Mouse (Mus musculus) limb, embryonic 11.5 days (tissue): ENCODE results near the gene Faap100. TPM values are rescaled to one million over a fixed set of nuclear protein-coding genes. Genes with fewer than 3 reads are reported as not detected.
A peak's percentile ranks its signal among the peaks of the same experiment; 100 is the strongest.

Source experiments
- ATAC-seq: fragments of 200-750 bp; cut with Nextera tagmentation; 2 replicates; pipeline ENCODE4 v1.8.0; 2017; ENCODE audit warnings: low read depth; ENCODE audit not compliant: insufficient number of reproducible peaks, low FRiP score, low TSS enrichment
- DNase-seq: peaks from one replicate; pipeline ENCODE4 v3.0.0-alpha.2; 2015; ENCODE audit warnings: low spot score
- H3K27ac ChIP-seq: fragments of 300-500 bp; sonication (generic); replicated peaks from 2 replicates; pipeline ENCODE4 v1.5.1; 2014; ENCODE audit warnings: low read depth, mild to moderate bottlenecking, low read length
- H3K27me3 ChIP-seq: fragments of 300-500 bp; sonication (generic); 2 replicates; pipeline ENCODE4 v1.6.1; 2014; ENCODE audit warnings: mild to moderate bottlenecking, low read length, mixed read lengths; ENCODE audit not compliant: control insufficient read depth, insufficient read depth
- H3K36me3 ChIP-seq: fragments of 300-500 bp; sonication (generic); 2 replicates; pipeline ENCODE4 v1.6.1; 2014; ENCODE audit warnings: mild to moderate bottlenecking, low read length, moderate library complexity, mixed read lengths; ENCODE audit not compliant: control insufficient read depth, insufficient read depth
- H3K4me1 ChIP-seq: fragments of 300-500 bp; sonication (generic); 2 replicates; pipeline ENCODE4 v1.6.1; 2014; ENCODE audit warnings: low read length, mixed read lengths; ENCODE audit not compliant: control insufficient read depth, insufficient read depth
- H3K4me2 ChIP-seq: fragments of 300-500 bp; sonication (generic); 2 replicates; pipeline ENCODE4 v1.6.1; 2014; ENCODE audit warnings: low read depth, mild to moderate bottlenecking, moderate library complexity; ENCODE audit not compliant: severe bottlenecking
- H3K4me3 ChIP-seq: fragments of 300-500 bp; sonication (generic); 2 replicates; pipeline ENCODE4 v1.5.1; 2014; ENCODE audit warnings: low read depth, low read length
- H3K9ac ChIP-seq: fragments of 300-500 bp; sonication (generic); 2 replicates; pipeline ENCODE4 v1.6.1; 2014; ENCODE audit warnings: mild to moderate bottlenecking, low read length
- H3K9me3 ChIP-seq: fragments of 300-500 bp; sonication (generic); 2 replicates; pipeline ENCODE4 v1.6.1; 2016; ENCODE audit warnings: low read length; ENCODE audit not compliant: control insufficient read depth
- WGBS: fragments of 180-500 bp; shearing (Covaris S2); extraction: QIAGEN DNeasy Blood & Tissue Kit; methylation state at CpG from one replicate; pipeline ENCODE4 v1.1.7; 2014; 5-methylcytosine and 5-hydroxymethylcytosine counted together
- microRNA-seq: library from miRNA; unstranded; fragments of <30 nt; microRNA quantifications from one replicate; pipeline ENCODE4, GENCODE M21; 2016
- polyA plus RNA-seq: library from polyadenylated mRNA; unstranded; fragments of >200 nt; fragmentation: Nextera tagmentation; extraction: Ambion mirVana; gene quantifications from 2 replicates; pipeline ENCODE4 v1.2.1, GENCODE M21; 2014

Gene Faap100
- polyA plus RNA-seq, 1 experiment from 2014 or later = 30.4 TPM

DNA sequence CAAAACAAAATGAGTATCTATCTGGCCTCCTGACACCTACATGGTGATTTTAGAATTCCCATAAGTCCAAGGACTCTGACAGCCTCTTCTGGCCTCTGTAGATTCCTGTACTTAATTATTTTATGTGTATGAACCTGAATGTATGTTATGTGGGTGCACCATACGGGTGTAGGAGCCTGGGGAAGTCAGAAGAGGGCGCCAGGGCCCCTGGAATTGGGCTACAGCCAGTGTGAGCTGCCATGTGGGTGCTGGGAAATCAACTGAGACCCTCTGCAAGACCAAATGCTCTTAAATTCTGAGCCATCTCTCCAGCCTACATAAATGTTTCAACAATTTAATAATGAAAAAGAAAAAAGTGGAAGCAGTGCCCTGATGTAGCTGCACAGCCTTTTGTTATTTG lies 41.1 kb downstream of the Faap100 start:
- H3K36me3 ChIP-seq = no peaks in the 10 kb centered on the region
- DNase-seq (no peak), ATAC-seq (no peak)
- H3K27me3 ChIP-seq = no peaks in the 10 kb centered on the region
- H3K4me2 ChIP-seq = no peak overlapping the region
- H3K9ac ChIP-seq = no peak overlapping the region
- WGBS = 50% methylated on average over 2 of the region's 2 CpGs
- no peak overlapping the region for H3K27ac ChIP-seq
- no peaks in the 10 kb centered on the region for H3K9me3 ChIP-seq
- H3K4me3 ChIP-seq = no peak overlapping the region
- no peaks in the 10 kb centered on the region for H3K4me1 ChIP-seq

DNA sequence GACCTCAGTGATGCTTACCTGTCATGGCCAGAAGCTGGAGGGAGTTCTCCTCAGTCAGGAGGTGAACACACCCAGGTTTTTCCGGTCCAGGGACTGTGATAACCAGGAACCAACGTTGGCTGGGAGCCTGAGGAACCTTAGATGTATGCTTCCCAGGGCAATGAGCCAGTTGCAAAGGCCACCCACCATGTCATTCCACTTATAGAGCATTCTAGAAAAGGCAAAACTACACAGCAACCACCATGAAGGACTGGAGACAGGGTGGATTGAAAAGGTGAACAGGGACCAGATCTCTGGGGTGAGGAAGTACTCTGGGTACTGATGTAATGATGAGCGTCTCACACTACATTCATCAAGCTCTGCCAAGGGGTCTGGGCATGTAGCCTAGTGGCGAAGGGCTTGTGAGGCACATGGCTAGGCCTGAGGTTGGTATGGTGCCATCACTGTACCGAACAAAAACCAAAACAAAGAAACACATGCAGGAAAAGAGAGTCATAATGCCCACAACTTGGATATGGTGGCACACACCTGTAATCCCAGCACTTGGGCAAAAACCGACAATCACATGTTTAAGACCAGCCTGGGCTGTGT lies 43.0 kb downstream of the Faap100 start:
- DNase-seq = no peak
- no peak overlapping the region for H3K4me3 ChIP-seq

DNA sequence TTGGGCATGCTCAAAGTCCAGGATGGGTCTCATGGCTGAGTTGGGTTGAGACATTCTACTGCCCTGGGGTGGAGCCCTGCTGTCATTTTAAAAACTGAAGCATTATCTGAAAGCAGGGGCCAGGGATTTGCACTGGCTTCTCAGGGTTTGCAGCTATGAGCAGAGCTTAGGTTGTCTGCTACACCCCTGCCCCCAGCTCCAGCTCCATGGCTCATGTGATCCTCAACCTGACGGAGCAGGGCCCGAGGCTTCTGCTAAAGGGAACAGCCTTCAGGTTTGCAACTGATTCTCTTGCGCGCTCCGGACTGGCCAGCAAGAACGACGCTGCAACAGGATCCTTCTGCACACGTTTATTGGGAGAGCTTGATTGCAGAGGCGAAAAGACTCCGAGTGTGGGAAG lies 58.4 kb downstream of the Faap100 start:
- ATAC-seq = no peak
- H3K4me2 ChIP-seq = no peak overlapping the region
- no peaks in the 10 kb centered on the region for H3K36me3 ChIP-seq
- WGBS = 95% methylated on average over 10 of the region's 10 CpGs
- H3K9ac ChIP-seq = no peak overlapping the region
- no peak for DNase-seq
- H3K27me3 ChIP-seq = no peaks in the 10 kb centered on the region
- H3K4me3 ChIP-seq = no peak overlapping the region
- no peaks in the 10 kb centered on the region for H3K9me3 ChIP-seq
- peaks cover 11% of the 10 kb centered on the region for H3K4me1 ChIP-seq
- H3K27ac ChIP-seq = no peak overlapping the region

More for the DNA sequence above, 43.0 kb downstream of the Faap100 start:
- H3K4me2 ChIP-seq = no peak overlapping the region
- no peak overlapping the region for H3K9ac ChIP-seq
- H3K27ac ChIP-seq = no peak overlapping the region
- WGBS = 87% methylated on average over 6 of the region's 6 CpGs
- H3K4me1 ChIP-seq = no peaks in the 10 kb centered on the region
- no peaks in the 10 kb centered on the region for H3K36me3 ChIP-seq
- no peaks in the 10 kb centered on the region for H3K9me3 ChIP-seq
- no peaks in the 10 kb centered on the region for H3K27me3 ChIP-seq
- no peak for ATAC-seq

DNA sequence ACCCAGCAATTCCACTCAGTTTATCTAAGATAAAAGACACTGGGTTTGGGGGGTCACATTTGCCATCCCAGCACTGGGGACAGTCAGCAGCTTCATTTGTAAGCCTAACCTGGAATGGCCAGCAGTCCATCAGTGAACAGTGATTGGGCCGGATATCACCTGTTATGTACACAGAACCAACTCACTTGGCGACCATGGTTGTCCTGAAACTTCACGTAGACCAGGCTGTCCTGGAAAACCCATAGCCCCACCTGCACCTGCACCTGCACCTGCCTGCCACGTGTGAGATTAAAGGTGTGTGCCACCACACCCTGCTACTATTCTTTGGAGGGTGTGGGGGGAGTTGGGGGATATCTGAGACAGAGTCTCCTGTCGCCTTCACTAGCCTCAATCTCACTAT lies 59.3 kb downstream of the Faap100 start:
- Histone ChIP-seq H3K4me3 (no peak overlapping the region), H3K36me3 (no peaks in the 10 kb centered on the region), H3K27ac (no peak overlapping the region), H3K9me3 (no peaks in the 10 kb centered on the region), H3K27me3 (no peaks in the 10 kb centered on the region), H3K9ac (no peak overlapping the region), H3K4me2 (no peak overlapping the region), H3K4me1 (peaks cover 13% of the 10 kb centered on the region)
- ATAC-seq = no peak
- 89% methylated on average over 5 of the region's 5 CpGs for WGBS
- no peak for DNase-seq

Small RNA genes within 50 kb of the gene (microRNA-seq; reads per million reads assigned to microRNA genes)
- not detected for gene Gm23419
- 4.6 reads per million, percentile 8 among the genes with 10 or more reads in this experiment for gene Mir6935

Other genes starting within 250 kb of the Faap100 start
- 46.1 and 53.2 TPM in 2 replicates for gene Slc38a10, start 227.4 kb downstream of the Faap100 start, polyA plus RNA-seq
- 24.9 and 27.6 TPM in 2 replicates for gene Bahcc1, start 145.8 kb downstream of the Faap100 start, polyA plus RNA-seq
- gene Actg1, start 30.2 kb downstream of the Faap100 start, polyA plus RNA-seq = 2,996 and 3,123 TPM in 2 replicates
- 0.21 and 0.47 TPM in 2 replicates for gene Fscn2, start 17.2 kb downstream of the Faap100 start, polyA plus RNA-seq
- gene Nploc4, start 58.9 kb upstream of the Faap100 start, polyA plus RNA-seq = 47.1 and 51.1 TPM in 2 replicates
- not detected in 2 replicates for gene Tspan10, start 63.9 kb upstream of the Faap100 start, polyA plus RNA-seq
- gene Pde6g, start 74.7 kb upstream of the Faap100 start, polyA plus RNA-seq = 0.19 TPM in 1 of 2 replicates, not detected in the other
- gene Oxld1, start 79.3 kb upstream of the Faap100 start, polyA plus RNA-seq = 11.5 and 11.9 TPM in 2 replicates
- gene Ccdc137, start 79.4 kb upstream of the Faap100 start, polyA plus RNA-seq = 32.6 and 36.4 TPM in 2 replicates
- gene Arl16, start 88.8 kb upstream of the Faap100 start, polyA plus RNA-seq = 56.6 and 58.3 TPM in 2 replicates
- 166 and 177 TPM in 2 replicates for gene Mrpl12, start 105.8 kb upstream of the Faap100 start, polyA plus RNA-seq
- gene Slc25a10, start 113.1 kb upstream of the Faap100 start, polyA plus RNA-seq = 57.8 and 58.5 TPM in 2 replicates
- gene Gcgr, start 151.9 kb upstream of the Faap100 start, polyA plus RNA-seq = 0.71 and 1.8 TPM in 2 replicates
- 234 and 252 TPM in 2 replicates for gene Mcrip1, start 171.0 kb upstream of the Faap100 start, polyA plus RNA-seq
- gene Ppp1r27, start 172.4 kb upstream of the Faap100 start, polyA plus RNA-seq = 0.47 and 0.85 TPM in 2 replicates
- gene P4hb, start 194.5 kb upstream of the Faap100 start, polyA plus RNA-seq = 640 and 656 TPM in 2 replicates
- 593 and 597 TPM in 2 replicates for gene Arhgdia, start 202.9 kb upstream of the Faap100 start, polyA plus RNA-seq
- gene Alyref, start 219.6 kb upstream of the Faap100 start, polyA plus RNA-seq = 810 and 850 TPM in 2 replicates
- gene Anapc11, start 219.7 kb upstream of the Faap100 start, polyA plus RNA-seq = 214 and 223 TPM in 2 replicates
- 1.4 TPM in 1 of 2 replicates, not detected in the other for gene Npb, start 229.7 kb upstream of the Faap100 start, polyA plus RNA-seq
- 105 and 111 TPM in 2 replicates for gene Pcyt2, start 239.2 kb upstream of the Faap100 start, polyA plus RNA-seq
- 24.6 TPM in 2 replicates for gene Sirt7, start 246.5 kb upstream of the Faap100 start, polyA plus RNA-seq